Mouse (Mus musculus) hindbrain, embryonic 16.5 days (tissue): Measurements from ENCODE around the gene Slc50a1. TPM values are rescaled to one million over a fixed set of nuclear protein-coding genes. Genes with fewer than 3 reads are reported as not detected.
A peak's percentile ranks its signal among the peaks of the same experiment; 100 is the strongest.

Source experiments
- ATAC-seq: fragments of 200-750 bp; cut with Nextera tagmentation; 2 replicates; pipeline ENCODE4 v1.8.0; 2017; ENCODE audit warnings: moderate TSS enrichment, moderate library complexity
- H3K27ac ChIP-seq: fragments of 300-500 bp; sonication (generic); 2 replicates; pipeline ENCODE4 v1.5.1; 2014; ENCODE audit warnings: low read depth, mild to moderate bottlenecking, control low read depth, low read length, moderate library complexity
- H3K27me3 ChIP-seq: fragments of 300-500 bp; sonication (generic); replicated peaks from 2 replicates; pipeline ENCODE4 v1.6.1; 2014; ENCODE audit warnings: low read length; ENCODE audit not compliant: control insufficient read depth, insufficient read depth
- H3K36me3 ChIP-seq: fragments of 300-500 bp; sonication (generic); 2 replicates; pipeline ENCODE4 v1.6.1; 2014; ENCODE audit warnings: mild to moderate bottlenecking, low read length, moderate library complexity, mixed read lengths; ENCODE audit not compliant: control insufficient read depth, insufficient read depth
- H3K4me1 ChIP-seq: fragments of 300-500 bp; sonication (generic); 2 replicates; pipeline ENCODE4 v1.6.1; 2014; ENCODE audit warnings: low read depth, low read length; ENCODE audit not compliant: control insufficient read depth, insufficient read depth
- H3K4me2 ChIP-seq: fragments of 300-500 bp; sonication (generic); 2 replicates; pipeline ENCODE4 v1.6.1; 2014; ENCODE audit warnings: mild to moderate bottlenecking, low read length, control low read depth, moderate library complexity
- H3K4me3 ChIP-seq: fragments of 300-500 bp; sonication (generic); 2 replicates; pipeline ENCODE4 v1.5.1; 2014; ENCODE audit warnings: mild to moderate bottlenecking, low read length, control low read depth, moderate library complexity
- H3K9ac ChIP-seq: fragments of 300-500 bp; sonication (generic); 2 replicates; pipeline ENCODE4 v1.6.1; 2014; ENCODE audit warnings: low read depth, mild to moderate bottlenecking, control low read depth, low read length, moderate library complexity
- H3K9me3 ChIP-seq: fragments of 300-500 bp; sonication (generic); 2 replicates; pipeline ENCODE4 v1.6.1; 2014; ENCODE audit warnings: mild to moderate bottlenecking, low read length, moderate library complexity; ENCODE audit not compliant: control insufficient read depth
- WGBS: fragments of 180-500 bp; shearing (Covaris S2); extraction: QIAGEN DNeasy Blood & Tissue Kit; methylation state at CpG from one replicate; pipeline ENCODE4 v1.1.7; 2014; 5-methylcytosine and 5-hydroxymethylcytosine counted together
- polyA plus RNA-seq: library from polyadenylated mRNA; unstranded; fragments of >200 nt; fragmentation: Nextera tagmentation; extraction: Ambion mirVana; gene quantifications from 2 replicates; pipeline ENCODE4 v1.2.1, GENCODE M21; 2015

Gene Slc50a1
- polyA plus RNA-seq = 39.4 and 43.9 TPM in 2 replicates

DNA sequence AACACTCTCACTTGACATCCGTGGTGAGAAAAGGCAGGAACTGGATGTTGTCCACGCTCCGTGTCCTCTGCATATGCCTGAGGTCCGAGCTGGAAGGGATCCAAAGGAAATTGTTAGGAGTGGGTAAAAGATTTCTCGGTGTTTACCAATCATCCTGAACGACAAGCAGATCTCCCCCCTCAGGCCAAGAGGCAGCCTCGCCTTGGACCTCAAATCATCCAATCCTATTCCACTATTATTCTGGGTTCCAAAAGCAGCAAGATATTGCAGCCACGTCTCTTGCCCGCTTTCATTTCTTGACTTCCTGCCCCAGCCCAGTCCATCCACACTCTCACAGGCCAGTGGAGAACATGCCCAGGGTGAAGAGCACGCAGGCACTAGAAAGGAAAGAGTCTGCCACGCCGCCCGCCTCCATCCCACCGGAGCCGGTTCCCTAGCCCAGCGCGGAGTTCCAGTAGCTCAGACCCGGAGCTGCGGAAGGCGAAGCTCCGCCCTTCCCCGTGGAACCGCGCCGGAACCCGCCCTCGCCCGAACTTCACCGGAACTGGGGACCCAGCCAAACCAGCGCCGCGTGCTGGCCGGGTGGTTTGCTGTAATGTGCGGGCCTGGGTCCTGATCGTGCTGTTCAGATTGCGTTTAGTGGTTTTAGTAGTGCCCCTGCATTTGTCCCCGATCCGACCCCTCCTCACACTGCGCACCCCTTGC is at the start of gene Slc50a1:
TSS of gene Slc50a1 (minus strand) at position 520 of the 705 bp plus-strand sequence.
- H3K36me3 ChIP-seq = 0 out of 2 replicates have a peak, but pooled peaks cover 3% of the 10 kb centered on the region
- H3K9ac ChIP-seq = peak within 1 kb of the TSS; percentile 73
- no peaks in the 10 kb centered on the region for H3K9me3 ChIP-seq
- peak within 1 kb of the TSS; percentile 86 for H3K4me2 ChIP-seq
- peak within 1 kb of the TSS; percentile 76 for H3K27ac ChIP-seq
- H3K4me3 ChIP-seq = peak within 1 kb of the TSS; percentile 51
- no peaks in the 10 kb centered on the region for H3K27me3 ChIP-seq
- ATAC-seq = peak; percentile 68
- peaks cover 37% of the 10 kb centered on the region for H3K4me1 ChIP-seq
- 2% methylated on average over 39 of the region's 39 CpGs for WGBS

- H3K9me3 ChIP-seq = no peaks in the 10 kb centered on the region
- peak overlapping the region; percentile 89 for H3K4me2 ChIP-seq
- H3K27ac ChIP-seq = peak overlapping the region; percentile 96
- peak overlapping the region; percentile 83 for H3K9ac ChIP-seq
- peaks cover 3% of the 10 kb centered on the region for H3K27me3 ChIP-seq
- no peaks in the 10 kb centered on the region for H3K36me3 ChIP-seq
- WGBS = 2% methylated on average over 53 of the region's 58 CpGs
- peaks cover 55% of the 10 kb centered on the region for H3K4me1 ChIP-seq
- H3K4me3 ChIP-seq = peak overlapping the region; percentile 60
- ATAC-seq = peak; percentile 13; the same call in 1 of the 2 replicates
These were observed 49.4 kb upstream of the Slc50a1 start for GRCm38 (mm10) chr3:89319591-89320350.

- Histone ChIP-seq H3K9me3 (no peaks in the 10 kb centered on the region), H3K4me1 (peaks cover 55% of the 10 kb centered on the region), H3K36me3 (0 out of 2 replicates have a peak, but pooled peaks cover 5% of the 10 kb centered on the region), H3K4me2 (peak overlapping the region; percentile 89), H3K27me3 (peaks cover 3% of the 10 kb centered on the region), H3K9ac (peak overlapping the region; percentile 83), H3K27ac (peak overlapping the region; percentile 96; the same call in 1 of the 2 replicates), H3K4me3 (peak overlapping the region; percentile 60)
- 8% methylated on average over 21 of the region's 21 CpGs for WGBS
- ATAC-seq = no peak
These were observed 48.7 kb upstream of the Slc50a1 start for GRCm38 (mm10) chr3:89318971-89319590.

GRCm38 (mm10) chr3:89318316-89318715 is 47.9 kb upstream of the Slc50a1 start:
- H3K4me1 ChIP-seq = peaks cover 55% of the 10 kb centered on the region
- 66% methylated on average over 8 of the region's 8 CpGs for WGBS
- H3K9ac ChIP-seq = no peak overlapping the region
- ATAC-seq = no peak
- no peak overlapping the region for H3K4me3 ChIP-seq
- H3K4me2 ChIP-seq = no peak overlapping the region
- 0 out of 2 replicates have a peak, but pooled peaks cover 11% of the 10 kb centered on the region for H3K36me3 ChIP-seq
- no peaks in the 10 kb centered on the region for H3K9me3 ChIP-seq
- no peak overlapping the region for H3K27ac ChIP-seq
- peaks cover 3% of the 10 kb centered on the region for H3K27me3 ChIP-seq

DNA sequence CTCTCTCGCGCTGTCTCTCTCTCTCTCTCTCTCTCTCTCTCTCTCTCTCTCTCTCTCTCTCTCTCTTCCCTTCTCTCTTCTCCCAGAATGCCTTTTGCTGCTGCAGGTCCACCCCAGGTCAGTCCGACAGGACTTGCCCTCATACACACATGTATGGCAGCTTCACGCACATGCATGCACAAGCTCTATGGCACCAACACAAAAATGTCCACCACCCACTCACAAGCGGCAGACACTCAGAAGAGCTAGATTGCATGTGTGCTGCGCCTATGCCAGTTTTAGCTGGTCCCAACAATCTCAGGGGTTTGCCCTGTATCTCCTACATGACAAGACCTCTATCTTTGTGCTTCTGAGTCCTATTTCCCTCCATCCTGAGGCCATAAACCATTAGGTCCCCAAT is 46.9 kb upstream of the Slc50a1 start:
- Histone ChIP-seq H3K36me3 (0 out of 2 replicates have a peak, but pooled peaks cover 11% of the 10 kb centered on the region), H3K4me2 (peak overlapping the region; percentile 25; the same call in 1 of the 2 replicates), H3K9me3 (no peaks in the 10 kb centered on the region), H3K4me1 (peaks cover 55% of the 10 kb centered on the region), H3K9ac (0 out of 2 replicates have a peak overlapping the region, but pooled peaks have one; percentile 16), H3K27ac (no peak overlapping the region), H3K27me3 (peaks cover 3% of the 10 kb centered on the region), H3K4me3 (no peak overlapping the region)
- whole genome bisulfite sequencing = 50% methylated on average over 6 of the region's 6 CpGs
- no peak for ATAC-seq

DNA sequence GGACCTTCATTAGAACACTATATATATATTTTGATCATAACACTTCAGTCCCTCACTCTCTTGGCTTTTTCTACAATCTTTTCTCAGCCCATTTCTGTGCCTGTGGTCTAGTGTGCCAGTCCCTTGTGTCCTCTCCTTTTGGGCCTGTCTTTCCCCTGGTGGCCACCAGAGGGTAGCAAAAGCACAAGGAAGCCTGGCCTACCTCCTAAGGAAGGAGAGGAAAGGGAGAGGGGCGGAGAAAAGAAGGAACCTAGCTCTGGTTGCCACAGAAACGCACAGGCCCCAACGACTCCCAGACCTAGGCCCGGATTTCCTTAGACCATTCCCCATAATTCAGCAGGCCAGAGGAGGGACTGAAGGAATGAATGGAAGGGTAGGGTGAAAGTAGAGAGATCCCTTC is 46.5 kb upstream of the Slc50a1 start:
- H3K4me1 ChIP-seq = peaks cover 55% of the 10 kb centered on the region
- peak overlapping the region; percentile 25 for H3K4me2 ChIP-seq
- H3K36me3 ChIP-seq = 0 out of 2 replicates have a peak, but pooled peaks cover 11% of the 10 kb centered on the region
- peak; percentile 9 for ATAC-seq
- H3K9ac ChIP-seq = peak overlapping the region; percentile 13; the same call in 1 of the 2 replicates
- no peak overlapping the region for H3K27ac ChIP-seq
- H3K4me3 ChIP-seq = no peak overlapping the region
- H3K27me3 ChIP-seq = peaks cover 3% of the 10 kb centered on the region
- no peaks in the 10 kb centered on the region for H3K9me3 ChIP-seq
- 0% methylated on average over 4 of the region's 4 CpGs for WGBS

DNA sequence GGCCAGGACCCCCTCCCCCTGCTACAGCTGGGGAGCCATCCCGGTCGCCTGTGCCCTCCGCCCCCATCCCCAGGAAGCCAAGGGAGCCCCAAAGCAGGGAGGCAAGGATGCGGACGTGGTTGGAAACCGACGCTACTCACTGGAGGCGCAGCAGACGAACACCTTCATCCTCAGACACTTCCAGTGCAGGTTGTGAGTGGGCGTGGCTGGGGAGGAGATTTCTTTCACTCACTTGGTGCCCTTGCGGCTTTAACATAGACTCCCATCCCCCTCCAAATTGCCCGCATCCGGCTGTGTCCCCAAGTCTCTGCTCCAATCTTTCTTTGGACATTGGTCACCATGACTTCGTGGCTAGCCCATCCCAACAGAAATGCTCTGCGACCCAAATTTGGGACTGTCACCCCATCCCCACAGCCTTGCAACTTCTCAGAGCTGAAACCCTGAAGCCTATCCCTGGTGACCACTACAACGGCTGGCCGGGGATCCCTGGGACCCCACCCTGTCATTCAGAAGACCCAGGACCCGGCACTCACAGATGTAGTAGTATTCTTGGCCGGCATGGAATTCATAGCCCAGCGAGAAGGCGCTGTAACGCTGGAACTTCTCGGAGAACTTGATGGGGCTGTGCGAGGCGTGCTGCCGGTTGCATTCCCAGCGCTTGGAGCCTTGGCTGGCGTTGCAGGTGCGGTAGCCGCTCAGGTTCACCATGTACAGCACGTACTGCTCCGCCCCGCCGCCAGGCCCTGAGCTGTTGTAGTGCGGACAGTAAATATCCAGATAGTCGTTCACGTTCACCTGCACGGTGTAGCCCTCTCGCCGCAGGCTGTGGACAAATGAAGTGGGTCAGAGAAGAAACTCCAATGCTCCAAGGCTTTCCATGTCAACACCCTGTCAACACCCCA is 45.8 kb upstream of the Slc50a1 start:
- H3K9ac ChIP-seq = peak overlapping the region; percentile 33
- peaks cover 53% of the 10 kb centered on the region for H3K4me1 ChIP-seq
- H3K36me3 ChIP-seq = 0 out of 2 replicates have a peak, but pooled peaks cover 11% of the 10 kb centered on the region
- WGBS = 6% methylated on average over 40 of the region's 40 CpGs
- H3K9me3 ChIP-seq = no peaks in the 10 kb centered on the region
- H3K4me2 ChIP-seq = peak overlapping the region; percentile 57
- H3K4me3 ChIP-seq = no peak overlapping the region
- ATAC-seq = 0 out of 2 replicates have a peak, but pooled peaks have one; percentile 3
- peaks cover 3% of the 10 kb centered on the region for H3K27me3 ChIP-seq
- H3K27ac ChIP-seq = no peak overlapping the region
